8 mouse cellular contexts compared by ENCODE assay signal in the genomic region with DNA sequence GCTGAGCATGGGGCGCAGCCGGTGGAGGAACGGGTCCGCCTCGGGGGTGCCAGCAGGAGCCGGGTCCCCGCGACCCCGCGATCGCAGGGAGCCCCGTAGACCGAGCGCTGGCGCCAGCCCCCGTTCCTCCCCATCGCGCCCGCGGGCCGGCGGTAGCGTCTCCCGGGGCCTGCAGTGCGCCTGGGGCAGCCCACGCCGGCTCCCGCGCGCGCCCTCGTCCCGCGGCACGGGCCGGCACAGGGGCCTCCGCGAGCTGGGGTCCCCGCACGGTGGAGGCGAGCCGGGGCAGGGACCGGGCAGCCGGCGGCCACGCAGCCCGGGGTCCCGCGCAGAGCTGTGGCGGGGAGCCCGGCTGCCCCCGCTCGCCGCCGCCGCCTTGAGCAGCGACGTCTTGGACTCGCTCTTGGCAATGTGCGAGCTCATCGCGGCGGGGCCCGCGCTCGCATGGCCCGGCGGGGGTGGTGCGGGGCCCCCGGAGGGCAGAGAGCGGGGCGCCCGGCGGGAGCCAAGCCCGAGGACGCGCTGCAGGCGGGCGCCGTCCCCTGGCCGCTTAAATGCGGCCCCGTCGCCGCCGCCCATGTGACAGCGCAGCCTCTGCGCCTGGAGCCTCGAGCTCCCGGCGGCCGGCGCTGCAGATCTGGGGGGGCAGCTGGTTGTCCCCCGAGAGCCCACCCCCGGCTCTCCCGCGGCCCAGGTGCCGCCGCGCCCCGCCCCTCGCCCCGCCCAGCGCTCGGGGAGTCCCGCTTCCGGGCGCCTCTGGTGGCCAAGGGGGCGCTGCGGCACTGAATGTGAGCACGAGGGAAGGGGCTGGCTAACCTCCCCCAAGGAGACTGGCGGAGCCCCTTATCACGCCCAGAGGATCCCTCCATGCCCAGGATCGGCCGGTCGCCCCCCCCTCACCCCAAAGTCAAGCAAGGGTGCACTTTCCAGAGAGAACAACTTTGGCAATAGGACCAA. TPM values are rescaled to one million over a fixed set of nuclear protein-coding genes. Genes with fewer than 3 reads are reported as not detected.
DNase-seq lines count a peak whose midpoint lies in the region; ATAC-seq lines count a peak whose summit lies in the region.

Gene Cabp1, minus strand, starts transcription at position 713 of the 957 bp plus-strand sequence.

- peak; percentile 76 for ATAC-seq in forebrain, embryonic 16.5 days
- peak; percentile 53 for ATAC-seq in kidney, embryonic 15.5 days (replicated peaks; ENCODE audit: low FRiP score)
- 0 out of 2 replicates have a peak, but pooled peaks have one; percentile 27 for ATAC-seq in liver, embryonic 12.5 days

- peak within 1 kb of the TSS; percentile 98 for H3K4me2 ChIP-seq in forebrain, embryonic 16.5 days (ENCODE audit: low read length)
- H3K4me2 ChIP-seq in kidney, embryonic 15.5 days = peak within 1 kb of the TSS; percentile 100
- peak within 1 kb of the TSS; percentile 88 for H3K4me2 ChIP-seq in liver, embryonic 12.5 days

- no peak for DNase-seq in heart, embryonic 10.5 days (ENCODE audit: low spot score)
- no peak for DNase-seq in heart, postnatal 25 days (ENCODE audit: low spot score)
- peak; percentile 71 for DNase-seq in cerebellum, adult 11 months
- peak; percentile 78 for DNase-seq in naive thymus-derived CD4-positive, alpha-beta T cell, adult 2 months (ENCODE audit: low read depth)
- peak; percentile 57 to 86 for DNase-seq in thymus, postnatal 10 days (ENCODE audit: low spot score in 2 of 2)

- 1% methylated on average over 116 of the region's 116 CpGs for WGBS in heart, embryonic 10.5 days
- WGBS in forebrain, embryonic 16.5 days = under 1% methylated on average over 103 of the region's 116 CpGs
- WGBS in kidney, embryonic 15.5 days = under 1% methylated on average over 93 of the region's 116 CpGs
- under 1% methylated on average over 96 of the region's 116 CpGs for WGBS in liver, embryonic 12.5 days (ENCODE audit: insufficient replicate concordance)

- no peaks in the 10 kb centered on the region for H3K9me3 ChIP-seq in heart, embryonic 10.5 days
- H3K9me3 ChIP-seq in forebrain, embryonic 16.5 days (ENCODE audit: control insufficient read depth, low read length) = no peaks in the 10 kb centered on the region
- no peaks in the 10 kb centered on the region for H3K9me3 ChIP-seq in kidney, embryonic 15.5 days (replicated peaks)
- no peaks in the 10 kb centered on the region for H3K9me3 ChIP-seq in liver, embryonic 12.5 days (replicated peaks)

- peaks cover 83% of the 10 kb centered on the region for H3K27me3 ChIP-seq in heart, embryonic 10.5 days (ENCODE audit: insufficient read depth, poor library complexity, severe bottlenecking)
- H3K27me3 ChIP-seq in forebrain, embryonic 16.5 days (replicated peaks; ENCODE audit: control insufficient read depth, insufficient read depth, low read length) = peaks cover 6% of the 10 kb centered on the region; the same call in 1 of the 2 replicates
- peaks cover 70% of the 10 kb centered on the region for H3K27me3 ChIP-seq in kidney, embryonic 15.5 days
- peaks cover 94% of the 10 kb centered on the region for H3K27me3 ChIP-seq in liver, embryonic 12.5 days (replicated peaks)

- H3K27ac ChIP-seq in heart, embryonic 10.5 days = peak within 1 kb of the TSS; percentile 60; the same call in 1 of the 2 replicates
- peak within 1 kb of the TSS; percentile 54 for H3K27ac ChIP-seq in forebrain, embryonic 16.5 days (ENCODE audit: low read length)
- H3K27ac ChIP-seq in kidney, embryonic 15.5 days = no peak within 1 kb of the TSS
- no peak within 1 kb of the TSS for H3K27ac ChIP-seq in liver, embryonic 12.5 days

- H3K36me3 ChIP-seq in heart, embryonic 10.5 days = no peaks in the 10 kb centered on the region
- H3K36me3 ChIP-seq in forebrain, embryonic 16.5 days (ENCODE audit: control insufficient read depth, insufficient read depth) = no peaks in the 10 kb centered on the region
- H3K36me3 ChIP-seq in kidney, embryonic 15.5 days = no peaks in the 10 kb centered on the region
- no peaks in the 10 kb centered on the region for H3K36me3 ChIP-seq in liver, embryonic 12.5 days

- intact Hi-C loops in heart, postnatal 25 days (cut with DNase I) = no loop called here

- H3K4me3 ChIP-seq in heart, embryonic 10.5 days = peak within 1 kb of the TSS; percentile 76
- peak within 1 kb of the TSS; percentile 64 for H3K4me3 ChIP-seq in forebrain, embryonic 16.5 days (replicated peaks; ENCODE audit: low read length)
- peak within 1 kb of the TSS; percentile 62 for H3K4me3 ChIP-seq in kidney, embryonic 15.5 days (replicated peaks)
- peak within 1 kb of the TSS; percentile 59 for H3K4me3 ChIP-seq in liver, embryonic 12.5 days

- peak within 1 kb of the TSS; percentile 73 for H3K9ac ChIP-seq in forebrain, embryonic 16.5 days (replicated peaks; ENCODE audit: low read depth, low read length)
- peak within 1 kb of the TSS; percentile 48 for H3K9ac ChIP-seq in kidney, embryonic 15.5 days
- H3K9ac ChIP-seq in liver, embryonic 12.5 days = peak within 1 kb of the TSS; percentile 33; the same call in 1 of the 2 replicates

- H3K4me1 ChIP-seq in heart, embryonic 10.5 days = peaks cover 28% of the 10 kb centered on the region
- H3K4me1 ChIP-seq in forebrain, embryonic 16.5 days (replicated peaks; ENCODE audit: control insufficient read depth, insufficient read depth, low read length) = peaks cover 27% of the 10 kb centered on the region
- peaks cover 31% of the 10 kb centered on the region for H3K4me1 ChIP-seq in kidney, embryonic 15.5 days
- peaks cover 15% of the 10 kb centered on the region for H3K4me1 ChIP-seq in liver, embryonic 12.5 days

RNA-seq across cellular contexts. Expression of gene Cabp1, which starts in this region (rescaled TPM):
- 0.79 and 1.2 TPM in 2 replicates for polyA plus RNA-seq in heart, embryonic 10.5 days (2016; fragmentation: Nextera tagmentation; extraction: Ambion mirVana)
- 1 to 10 TPM; 2.7 to 3.0 TPM for total RNA-seq in heart, postnatal 25 days (2021)
- 8.3 and 9.2 TPM in 2 replicates for polyA plus RNA-seq in forebrain, embryonic 16.5 days (2015; fragmentation: Nextera tagmentation; extraction: Ambion mirVana)
- 1.7 TPM in 2 replicates for polyA plus RNA-seq in kidney, embryonic 15.5 days (2015; fragmentation: Nextera tagmentation; extraction: Ambion mirVana)
- polyA plus RNA-seq in liver, embryonic 12.5 days (2016; fragmentation: Nextera tagmentation; extraction: Ambion mirVana) = 0.20 and 0.36 TPM in 2 replicates

Comparison
In these comparisons a context has a peak if more than half of its experiments do, and no peak if none do; other contexts are left out.
1. Peak in ATAC-seq, H3K4me3 ChIP-seq, H3K9ac ChIP-seq and H3K4me2 ChIP-seq in liver, embryonic 12.5 days; RNA of the gene not detected or under 1 TPM.
2. DNase-seq: peak in cerebellum, adult 11 months (single experiment), naive thymus-derived CD4-positive, alpha-beta T cell, adult 2 months (single experiment) and thymus, postnatal 10 days (2 of 2); none in heart, embryonic 10.5 days (single experiment) and heart, postnatal 25 days (single experiment).
3. H3K27ac ChIP-seq: peak in heart, embryonic 10.5 days (single experiment) and forebrain, embryonic 16.5 days (single experiment); none in kidney, embryonic 15.5 days (single experiment) and liver, embryonic 12.5 days (single experiment).
4. Peak in every context shown above with its lines, with median percentiles within 50 percentile points of each other: H3K4me3 ChIP-seq, ATAC-seq, H3K4me2 ChIP-seq and H3K9ac ChIP-seq.